Mouse (Mus musculus) myocyte (in vitro differentiated cells): ENCODE measurements at regions not wholly inside any gene's neighbourhood (a gene's known extent, or its start where the extent isn't known, plus 50 kb on each side); places are given as distances from the start of the nearest gene placed in this dataset.

Source experiments
- CEBPB ChIP-seq: IDR thresholded peaks from 2 replicates; pipeline ENCODE4 v1.6.1; 2011; ENCODE audit warnings: mild to moderate bottlenecking, moderate library complexity; ENCODE audit not compliant: poor library complexity, insufficient read depth, severe bottlenecking
- MAX ChIP-seq: IDR thresholded peaks from one replicate; pipeline ENCODE4 v1.6.1; 2011; ENCODE audit warnings: low read depth, mild to moderate bottlenecking, control low read depth
- MYOD1 ChIP-seq, 3 experiments: IDR thresholded peaks; one replicate each; pipeline ENCODE4 v1.6.1; 2011; ENCODE audit warnings: control low read depth in 2 of 3, low read depth in 2 of 3, mild to moderate bottlenecking in 2 of 3, moderate library complexity in 1 of 3; ENCODE audit not compliant: insufficient read length in 2 of 3, control insufficient read depth in 1 of 3
- MYOG ChIP-seq, 3 experiments: IDR thresholded peaks; one replicate each; pipeline ENCODE4 v1.6.1; 2011; ENCODE audit warnings: control low read depth in 2 of 3, low read depth in 2 of 3, mild to moderate bottlenecking in 2 of 3; ENCODE audit not compliant: insufficient read length in 2 of 3, control insufficient read depth in 1 of 3, insufficient read depth in 1 of 3
- POLR2A ChIP-seq: IDR thresholded peaks from one replicate; pipeline ENCODE4 v1.6.1; 2011; ENCODE audit warnings: low read depth, mild to moderate bottlenecking, control low read depth, moderate library complexity; ENCODE audit not compliant: insufficient read length
- SRF ChIP-seq: IDR thresholded peaks from one replicate; pipeline ENCODE4 v1.6.1; 2011; ENCODE audit warnings: low read depth; ENCODE audit not compliant: control insufficient read depth, insufficient read length
- TCF3 ChIP-seq: IDR thresholded peaks from one replicate; pipeline ENCODE4 v1.6.1; 2011; ENCODE audit warnings: low read depth, control low read depth; ENCODE audit not compliant: insufficient read length

DNA sequence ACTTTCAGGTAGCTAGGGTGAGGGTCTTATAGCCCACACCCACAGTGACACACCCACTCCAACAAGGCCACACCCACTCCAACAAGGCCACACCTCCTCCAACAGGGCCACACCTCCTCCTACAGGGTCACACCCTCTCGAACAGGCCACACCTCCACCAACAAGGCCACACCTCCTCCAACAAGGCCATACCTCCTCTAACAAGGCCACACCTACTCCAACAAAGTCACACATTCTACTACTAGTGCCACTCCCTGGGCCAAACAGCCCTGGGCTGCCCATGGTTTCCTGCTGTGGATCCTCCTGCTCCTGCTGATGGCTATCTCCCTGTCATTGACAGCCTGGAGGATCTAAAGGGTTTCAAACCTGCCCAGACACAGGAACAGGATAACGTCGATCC is 124.9 kb downstream of the Mn1 start:
- TF ChIP-seq POLR2A, result no peak
- no peak for TF ChIP-seq MYOD1 (IDR thresholded peaks at IDR 0.05; ENCODE audit: control insufficient read depth in 1 of 3, insufficient read length in 2 of 3, low read depth in 2 of 3)
- no peak for TF ChIP-seq SRF
- no peak for TF ChIP-seq TCF3
- no peak for TF ChIP-seq MYOG (IDR thresholded peaks at IDR 0.05; ENCODE audit: control insufficient read depth in 1 of 3, insufficient read depth in 1 of 3, insufficient read length in 2 of 3, low read depth in 2 of 3)
- TF ChIP-seq MAX, result no peak
- no peak for TF ChIP-seq CEBPB
